Mouse (Mus musculus) G1E-ER4 (cell line): ENCODE data around the gene Csl. TPM values are rescaled to one million over a fixed set of nuclear protein-coding genes. Genes with fewer than 3 reads are reported as not detected.

Experiments
- GATA1 ChIP-seq: IDR thresholded peaks from one replicate; pipeline ENCODE4 v1.8.0; 2012; ENCODE audit warnings: low read length, inconsistent platforms
- polyA plus RNA-seq: library from polyadenylated mRNA; stranded (reverse); fragments of >175 nt; gene quantifications from 2 replicates; pipeline ENCODE4 v1.2.3, GENCODE M21; 2012

Gene Csl
- not detected in 2 replicates for polyA plus RNA-seq

GRCm38 (mm10) chr10:99759558-99759957, at the start of gene Csl:
Gene Csl (minus strand): TSS chr10:99759658.
- TF ChIP-seq GATA1: no peak

- TF ChIP-seq GATA1: no peak
These were observed 30.0 kb upstream of the Csl start for GRCm38 (mm10) chr10:99789418-99789817.

GRCm38 (mm10) chr10:99774228-99775120, 15.0 kb upstream of the Csl start:
- no peak for TF ChIP-seq GATA1

- no peak for TF ChIP-seq GATA1
These were observed 9.3 kb downstream of the Csl start for GRCm38 (mm10) chr10:99750146-99750545.

- TF ChIP-seq GATA1: no peak
These were observed 10.7 kb downstream of the Csl start for GRCm38 (mm10) chr10:99748668-99749260.

GRCm38 (mm10) chr10:99748009-99748408, 11.4 kb downstream of the Csl start:
- TF ChIP-seq GATA1: no peak

- TF ChIP-seq GATA1: no peak
These were observed 17.7 kb downstream of the Csl start for GRCm38 (mm10) chr10:99741609-99742280.

- TF ChIP-seq GATA1: no peak
These were observed 46.3 kb downstream of the Csl start for GRCm38 (mm10) chr10:99713129-99713528.

- no peak for TF ChIP-seq GATA1
These were observed 47.9 kb downstream of the Csl start for GRCm38 (mm10) chr10:99711567-99711966.
